Mouse (Mus musculus) thymus, adult 2 months (tissue): ENCODE results near the gene Aig1.

Experiments
- CTCF ChIP-seq: fragments of 200-500 bp; IDR thresholded peaks from 2 replicates; pipeline ENCODE4 v1.5.1; 2012; ENCODE audit warnings: mild to moderate bottlenecking, control low read depth, low read length, moderate library complexity, borderline replicate concordance; ENCODE audit not compliant: control insufficient read depth, poor library complexity, insufficient read depth; ENCODE audit errors: extremely low read depth
- POLR2A ChIP-seq: fragments of 200-500 bp; IDR thresholded peaks from 2 replicates; pipeline ENCODE4 v1.6.1; 2012; ENCODE audit warnings: mild to moderate bottlenecking, low read length, control low read depth, moderate library complexity; ENCODE audit not compliant: control insufficient read depth, poor library complexity, insufficient read depth; ENCODE audit errors: extremely low read depth

DNA sequence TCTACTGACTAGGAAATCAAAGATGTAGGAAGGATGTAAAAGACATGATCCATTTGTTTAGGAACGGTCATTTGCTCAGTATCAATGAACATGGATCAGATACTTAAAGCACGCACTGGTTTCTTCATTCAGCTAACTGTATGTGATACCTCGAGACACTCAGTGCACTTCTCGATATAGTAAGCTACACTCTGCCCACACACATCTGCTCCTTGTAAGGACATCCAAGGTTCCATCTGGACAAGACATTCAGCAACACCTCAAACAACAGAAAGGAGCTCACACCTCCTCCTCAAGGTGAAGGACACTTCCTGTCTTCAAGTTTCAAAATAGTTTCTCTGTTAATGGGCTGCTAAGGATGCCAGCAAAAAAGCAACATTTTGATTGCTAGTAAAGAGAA is 23.9 kb downstream of the Aig1 start:
- no peak for TF ChIP-seq POLR2A
- TF ChIP-seq CTCF: no peak
